Mouse (Mus musculus) liver, adult 2 months (tissue): ENCODE measurements around the gene Nucks1.

ENCODE experiments used
- CTCF ChIP-seq: fragments of 200-500 bp; IDR thresholded peaks from 2 replicates; pipeline ENCODE4 v1.5.1; 2011; ENCODE audit warnings: low read depth, low read length, control low read depth
- POLR2A ChIP-seq: fragments of 200-500 bp; IDR thresholded peaks from 2 replicates; pipeline ENCODE4 v1.6.1; 2011; ENCODE audit warnings: low read length, control low read depth; ENCODE audit not compliant: insufficient read depth; ENCODE audit errors: extremely low read depth

DNA sequence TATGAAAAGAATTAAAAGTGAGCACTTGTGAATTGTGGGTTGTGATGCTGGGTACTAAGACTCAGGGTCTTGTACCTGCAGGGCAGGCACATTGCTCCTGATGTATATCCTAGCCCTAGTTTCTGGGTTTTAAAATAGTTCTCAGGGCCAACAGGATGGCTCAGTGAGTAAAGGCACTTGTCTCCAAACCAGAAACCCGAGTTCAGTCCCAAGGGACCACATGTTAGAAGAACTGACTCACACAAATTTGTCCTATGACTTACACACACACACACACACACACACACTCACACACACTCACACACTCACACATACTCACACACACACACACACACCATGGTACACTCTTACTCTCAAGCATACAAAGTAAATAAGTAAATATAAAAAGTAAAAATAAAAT lies 37.5 kb upstream of the Nucks1 start:
- TF ChIP-seq POLR2A (no peak), CTCF (no peak)
